Mouse (Mus musculus): ENCODE data around the gene Abca7. TPM values are rescaled to one million over a fixed set of nuclear protein-coding genes. Genes with fewer than 3 reads are reported as not detected.
A peak's percentile ranks its signal among the peaks of the same experiment; 100 is the strongest.

Gene Abca7
- polyA plus RNA-seq (2014; fragmentation: Nextera tagmentation; extraction: Ambion mirVana): 3.2 and 3.6 TPM in 2 replicates

DNA sequence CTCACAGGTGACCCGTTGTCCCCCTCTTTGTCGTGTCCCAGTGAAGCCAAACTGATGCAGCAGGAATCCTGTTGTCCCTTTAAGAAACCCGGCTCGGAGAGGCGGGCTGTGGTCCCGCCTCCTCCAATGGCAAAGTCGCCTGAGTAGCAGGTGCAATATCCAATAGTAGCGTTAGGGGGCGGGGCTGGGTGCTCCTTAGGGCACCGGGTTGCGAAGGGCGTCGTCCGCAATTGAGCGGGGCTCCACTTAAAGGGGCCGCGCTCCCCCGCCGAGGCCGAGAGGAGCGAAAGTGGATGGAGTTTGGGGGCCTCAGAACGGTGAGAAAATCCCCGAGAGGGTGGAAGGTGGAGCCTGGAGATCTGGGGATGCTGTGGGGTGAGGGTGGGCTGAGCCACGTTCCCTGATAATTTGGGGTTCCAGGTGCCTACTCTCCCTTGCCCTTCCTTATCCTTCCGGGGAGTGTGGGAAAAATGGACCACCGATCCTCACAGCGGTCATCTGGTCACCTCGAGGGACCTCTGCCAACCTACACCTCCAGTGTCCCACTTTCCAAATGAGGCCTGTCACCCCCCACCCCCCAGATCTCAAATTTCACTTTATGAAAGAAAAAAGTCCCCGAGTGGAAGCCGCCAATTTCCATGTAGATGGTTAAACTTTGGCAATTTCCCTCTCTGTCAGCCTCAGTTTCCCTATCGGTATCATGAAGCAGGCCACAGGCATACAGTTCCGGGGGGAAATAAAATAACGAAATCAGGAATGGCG lies at the start of gene Abca7:
Abca7 (plus strand) TSS at position 223 of the 762 bp plus-strand sequence.
- H3K9ac ChIP-seq (replicated peaks; ENCODE audit: low read depth, low read length): peak within 1 kb of the TSS; percentile 41; the same call in 1 of the 2 replicates
- H3K27me3 ChIP-seq (ENCODE audit: control insufficient read depth, insufficient read depth, low read length): no peaks in the 10 kb centered on the region
- H3K27ac ChIP-seq (ENCODE audit: low read length): peak within 1 kb of the TSS; percentile 0; the same call in 1 of the 2 replicates
- peak within 1 kb of the TSS; percentile 45 for H3K4me3 ChIP-seq (ENCODE audit: low read depth, low read length)
- under 1% methylated on average over 34 of the region's 34 CpGs for WGBS
- peaks cover 3% of the 10 kb centered on the region; the same call in 1 of the 2 replicates for H3K9me3 ChIP-seq (ENCODE audit: control insufficient read depth, low read depth, low read length)
- peaks cover 8% of the 10 kb centered on the region for H3K4me1 ChIP-seq (ENCODE audit: control insufficient read depth, insufficient read depth, low read length)
- peak within 1 kb of the TSS; percentile 74 for H3K4me2 ChIP-seq (replicated peaks; ENCODE audit: low read depth, low read length)
- H3K36me3 ChIP-seq (ENCODE audit: control insufficient read depth, insufficient read depth, low read length): peaks cover 32% of the 10 kb centered on the region
- ATAC-seq (ENCODE audit: insufficient number of reproducible peaks, insufficient read depth, low FRiP score, low read depth): peak; percentile 90

DNA sequence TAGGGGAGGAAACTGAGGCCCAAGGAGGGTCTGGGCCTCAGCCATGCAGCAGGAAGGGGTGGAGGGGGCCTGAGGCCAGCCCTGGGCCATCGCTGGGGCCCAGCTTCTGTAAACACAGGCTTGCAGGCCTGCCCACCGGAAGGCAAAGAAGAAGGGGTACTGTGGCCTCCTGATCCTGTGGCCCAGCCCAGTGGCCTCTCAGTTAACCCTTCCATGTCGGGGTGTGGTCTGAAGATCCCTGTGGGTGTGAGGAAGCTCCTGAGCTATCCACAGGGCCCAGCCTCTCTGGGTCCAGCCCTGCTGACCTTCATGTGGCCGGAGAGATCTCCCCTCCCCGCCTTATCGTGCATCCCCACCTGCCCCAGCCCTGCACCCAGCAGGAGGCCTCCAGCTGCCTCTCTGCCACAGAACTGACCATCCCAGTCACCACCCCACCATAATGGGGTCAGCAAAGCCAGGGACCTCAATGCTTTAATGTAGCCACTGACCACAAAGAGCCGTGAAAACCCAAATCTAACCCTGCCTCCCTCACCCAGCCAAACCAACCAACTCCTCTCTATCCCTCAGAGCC lies 49.5 kb upstream of the Abca7 start:
- H3K27me3 ChIP-seq (ENCODE audit: control insufficient read depth, insufficient read depth, low read length): no peaks in the 10 kb centered on the region
- H3K36me3 ChIP-seq (ENCODE audit: control insufficient read depth, insufficient read depth, low read length): peaks cover 36% of the 10 kb centered on the region
- H3K9ac ChIP-seq (replicated peaks; ENCODE audit: low read depth, low read length): no peak overlapping the region
- 17% methylated on average over 7 of the region's 7 CpGs for WGBS
- no peak overlapping the region for H3K4me3 ChIP-seq (ENCODE audit: low read depth, low read length)
- H3K4me1 ChIP-seq (ENCODE audit: control insufficient read depth, insufficient read depth, low read length): peaks cover 25% of the 10 kb centered on the region; the same call in 1 of the 2 replicates
- peak overlapping the region; percentile 55; the same call in 1 of the 2 replicates for H3K27ac ChIP-seq (ENCODE audit: low read length)
- no peaks in the 10 kb centered on the region for H3K9me3 ChIP-seq (ENCODE audit: control insufficient read depth, low read depth, low read length)
- H3K4me2 ChIP-seq (replicated peaks; ENCODE audit: low read depth, low read length): peak overlapping the region; percentile 11; the same call in 1 of the 2 replicates
- peak; percentile 43; the same call in 1 of the 2 replicates for ATAC-seq (ENCODE audit: insufficient number of reproducible peaks, insufficient read depth, low FRiP score, low read depth)

DNA sequence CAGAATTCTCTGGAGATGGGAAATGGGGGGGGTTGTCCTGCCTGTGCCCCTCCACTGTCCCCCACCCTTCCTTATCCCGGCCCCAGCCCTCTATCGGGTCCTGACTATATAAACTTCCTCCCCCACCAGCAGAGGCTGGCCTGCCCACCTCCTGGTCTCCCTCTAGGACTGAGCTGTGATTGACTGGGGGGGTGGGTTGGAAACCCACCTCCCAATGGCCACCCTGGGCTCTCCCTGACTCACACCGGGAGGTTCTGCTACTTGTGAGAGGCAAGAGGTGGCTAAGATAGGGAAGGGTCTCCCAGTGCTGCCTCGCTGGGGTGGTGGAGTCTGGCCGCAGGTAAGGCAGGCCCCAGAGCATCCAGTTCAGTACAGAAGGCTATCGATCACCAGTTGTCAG lies 48.8 kb upstream of the Abca7 start:
- H3K36me3 ChIP-seq (ENCODE audit: control insufficient read depth, insufficient read depth, low read length): peaks cover 37% of the 10 kb centered on the region
- ATAC-seq (ENCODE audit: insufficient number of reproducible peaks, insufficient read depth, low FRiP score, low read depth): no peak
- H3K4me3 ChIP-seq (ENCODE audit: low read depth, low read length): no peak overlapping the region
- H3K27ac ChIP-seq (ENCODE audit: low read length): no peak overlapping the region
- H3K27me3 ChIP-seq (ENCODE audit: control insufficient read depth, insufficient read depth, low read length): no peaks in the 10 kb centered on the region
- no peak overlapping the region for H3K9ac ChIP-seq (replicated peaks; ENCODE audit: low read depth, low read length)
- WGBS: 42% methylated on average over 6 of the region's 6 CpGs
- H3K4me2 ChIP-seq (replicated peaks; ENCODE audit: low read depth, low read length): no peak overlapping the region
- peaks cover 25% of the 10 kb centered on the region; the same call in 1 of the 2 replicates for H3K4me1 ChIP-seq (ENCODE audit: control insufficient read depth, insufficient read depth, low read length)
- no peaks in the 10 kb centered on the region for H3K9me3 ChIP-seq (ENCODE audit: control insufficient read depth, low read depth, low read length)

DNA sequence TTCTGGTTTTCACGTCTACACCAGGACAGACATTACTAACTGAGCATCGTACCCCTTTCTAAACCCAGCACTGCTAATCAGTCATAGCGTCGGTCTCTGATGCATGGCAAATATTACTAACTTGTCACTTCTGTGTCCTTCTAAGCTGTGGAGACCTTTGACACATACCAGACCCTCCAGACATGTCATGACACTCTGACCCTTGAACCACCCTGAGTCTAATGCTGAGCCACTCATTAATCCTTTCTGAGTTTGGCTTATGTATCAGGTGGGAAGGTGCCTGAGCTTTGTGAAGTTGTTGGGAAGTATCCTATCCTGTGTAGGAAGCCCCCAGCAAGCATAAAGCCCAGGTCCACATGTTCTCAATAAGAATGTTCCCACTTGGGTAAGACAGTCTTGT lies 46.4 kb upstream of the Abca7 start:
- Histone ChIP-seq H3K4me2 (replicated peaks; ENCODE audit: low read depth, low read length) (no peak overlapping the region), H3K9ac (replicated peaks; ENCODE audit: low read depth, low read length) (no peak overlapping the region), H3K4me1 (ENCODE audit: control insufficient read depth, insufficient read depth, low read length) (peaks cover 22% of the 10 kb centered on the region; the same call in 1 of the 2 replicates), H3K27me3 (ENCODE audit: control insufficient read depth, insufficient read depth, low read length) (no peaks in the 10 kb centered on the region), H3K9me3 (ENCODE audit: control insufficient read depth, low read depth, low read length) (no peaks in the 10 kb centered on the region), H3K4me3 (ENCODE audit: low read depth, low read length) (no peak overlapping the region), H3K36me3 (ENCODE audit: control insufficient read depth, insufficient read depth, low read length) (peaks cover 44% of the 10 kb centered on the region), H3K27ac (ENCODE audit: low read length) (no peak overlapping the region)
- ATAC-seq (ENCODE audit: insufficient number of reproducible peaks, insufficient read depth, low FRiP score, low read depth): no peak
- WGBS: 71% methylated on average over 4 of the region's 4 CpGs

DNA sequence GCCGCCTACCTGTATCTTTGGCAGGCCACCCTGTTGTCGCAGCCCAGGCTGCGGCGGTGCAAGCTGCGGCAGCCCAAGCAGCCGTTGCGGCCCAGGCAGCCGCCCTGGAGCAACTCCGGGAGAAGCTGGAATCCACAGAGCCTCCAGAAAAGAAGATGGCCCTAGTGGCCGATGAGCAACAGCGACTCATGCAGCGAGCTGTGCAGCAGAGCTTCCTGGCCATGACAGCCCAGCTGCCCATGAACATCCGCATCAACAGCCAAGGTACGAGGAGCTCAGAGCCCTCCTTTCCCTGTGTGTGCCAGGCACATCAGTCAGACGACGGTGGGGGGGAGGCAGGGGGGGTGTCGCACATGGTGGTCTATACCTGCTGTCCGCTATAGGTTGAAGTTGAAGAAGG lies 45.6 kb upstream of the Abca7 start:
- Histone ChIP-seq H3K9ac (replicated peaks; ENCODE audit: low read depth, low read length) (no peak overlapping the region), H3K4me1 (ENCODE audit: control insufficient read depth, insufficient read depth, low read length) (peaks cover 16% of the 10 kb centered on the region; the same call in 1 of the 2 replicates), H3K9me3 (ENCODE audit: control insufficient read depth, low read depth, low read length) (no peaks in the 10 kb centered on the region), H3K36me3 (ENCODE audit: control insufficient read depth, insufficient read depth, low read length) (peaks cover 44% of the 10 kb centered on the region), H3K4me2 (replicated peaks; ENCODE audit: low read depth, low read length) (no peak overlapping the region), H3K4me3 (ENCODE audit: low read depth, low read length) (no peak overlapping the region), H3K27me3 (ENCODE audit: control insufficient read depth, insufficient read depth, low read length) (no peaks in the 10 kb centered on the region), H3K27ac (ENCODE audit: low read length) (no peak overlapping the region)
- ATAC-seq (ENCODE audit: insufficient number of reproducible peaks, insufficient read depth, low FRiP score, low read depth): no peak
- 84% methylated on average over 18 of the region's 18 CpGs for WGBS

DNA sequence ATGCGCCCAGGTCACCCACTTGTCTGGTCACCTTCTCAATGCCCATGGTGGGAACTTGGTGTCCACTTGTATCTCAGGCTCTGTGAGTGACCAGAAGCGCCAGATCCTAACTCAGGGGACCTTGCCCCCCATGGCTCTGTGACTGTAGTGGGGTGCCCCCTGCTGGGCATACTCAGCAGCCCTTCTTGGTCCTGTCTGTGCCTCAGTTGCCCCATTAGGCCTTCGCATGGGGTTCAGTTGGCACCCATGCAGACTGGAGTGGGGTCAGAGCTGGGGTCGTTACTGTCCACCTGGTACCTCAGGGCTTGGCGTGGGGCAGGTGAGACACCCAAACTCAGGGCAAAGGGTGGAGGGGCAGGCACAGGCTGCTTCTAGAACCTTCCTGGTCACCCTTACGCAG lies 42.3 kb upstream of the Abca7 start:
- no peak overlapping the region for H3K27ac ChIP-seq (ENCODE audit: low read length)
- H3K4me3 ChIP-seq (ENCODE audit: low read depth, low read length): no peak overlapping the region
- no peaks in the 10 kb centered on the region for H3K9me3 ChIP-seq (ENCODE audit: control insufficient read depth, low read depth, low read length)
- H3K27me3 ChIP-seq (ENCODE audit: control insufficient read depth, insufficient read depth, low read length): no peaks in the 10 kb centered on the region
- H3K9ac ChIP-seq (replicated peaks; ENCODE audit: low read depth, low read length): no peak overlapping the region
- H3K4me2 ChIP-seq (replicated peaks; ENCODE audit: low read depth, low read length): no peak overlapping the region
- ATAC-seq (ENCODE audit: insufficient number of reproducible peaks, insufficient read depth, low FRiP score, low read depth): no peak
- H3K4me1 ChIP-seq (ENCODE audit: control insufficient read depth, insufficient read depth, low read length): no peaks in the 10 kb centered on the region
- H3K36me3 ChIP-seq (ENCODE audit: control insufficient read depth, insufficient read depth, low read length): peaks cover 37% of the 10 kb centered on the region
- WGBS: 84% methylated on average over 6 of the region's 6 CpGs

DNA sequence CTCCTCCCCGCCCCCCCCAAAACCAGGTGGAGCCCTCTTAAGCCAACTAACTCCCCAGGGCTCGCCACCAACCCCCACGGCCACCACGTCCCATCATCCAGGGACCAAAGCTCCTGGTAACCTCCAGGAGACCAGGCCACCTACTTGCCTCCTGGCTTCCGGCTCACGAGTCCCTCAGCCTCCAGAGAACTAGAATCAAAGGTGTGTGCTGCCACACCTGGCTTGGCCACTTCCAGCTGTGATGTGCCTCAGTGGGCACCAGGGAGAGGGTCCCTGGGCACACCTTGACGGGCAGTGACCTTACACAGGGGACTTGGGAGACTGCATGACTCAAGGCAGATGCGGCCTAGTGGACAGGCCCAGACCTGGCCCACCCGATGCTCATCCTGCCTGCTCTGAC lies 40.6 kb upstream of the Abca7 start:
- Histone ChIP-seq H3K27me3 (ENCODE audit: control insufficient read depth, insufficient read depth, low read length) (no peaks in the 10 kb centered on the region), H3K4me3 (ENCODE audit: low read depth, low read length) (no peak overlapping the region), H3K9ac (replicated peaks; ENCODE audit: low read depth, low read length) (no peak overlapping the region), H3K4me1 (ENCODE audit: control insufficient read depth, insufficient read depth, low read length) (peaks cover 2% of the 10 kb centered on the region), H3K27ac (ENCODE audit: low read length) (no peak overlapping the region), H3K36me3 (ENCODE audit: control insufficient read depth, insufficient read depth, low read length) (peaks cover 20% of the 10 kb centered on the region), H3K9me3 (ENCODE audit: control insufficient read depth, low read depth, low read length) (no peaks in the 10 kb centered on the region), H3K4me2 (replicated peaks; ENCODE audit: low read depth, low read length) (no peak overlapping the region)
- no peak for ATAC-seq (ENCODE audit: insufficient number of reproducible peaks, insufficient read depth, low FRiP score, low read depth)
- 62% methylated on average over 9 of the region's 9 CpGs for WGBS

DNA sequence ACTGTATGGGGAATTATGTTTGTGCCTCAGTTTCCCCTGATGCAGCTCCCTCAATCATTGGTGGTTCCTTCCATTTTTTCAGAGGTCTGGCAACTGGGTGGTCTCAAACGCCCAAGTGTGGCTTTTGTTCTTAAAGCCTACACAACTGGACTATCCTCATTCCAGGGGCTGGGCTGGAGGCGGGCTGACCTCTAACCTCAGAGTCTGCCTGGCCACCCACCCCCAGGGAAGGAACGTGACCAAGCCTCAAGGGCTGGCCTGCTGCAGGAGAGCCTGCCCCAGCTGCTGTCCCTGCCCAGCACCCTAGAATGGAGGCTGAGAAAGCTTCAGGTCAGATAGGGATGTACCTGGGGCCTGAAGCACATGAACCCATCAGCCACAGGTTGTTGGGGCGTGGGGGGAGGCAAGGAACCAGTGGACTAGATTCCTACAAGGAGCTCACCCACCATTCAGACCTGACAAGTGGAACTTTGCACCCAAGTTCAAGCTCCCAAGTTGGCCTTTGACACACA lies 39.6 kb upstream of the Abca7 start:
- no peaks in the 10 kb centered on the region for H3K27me3 ChIP-seq (ENCODE audit: control insufficient read depth, insufficient read depth, low read length)
- H3K27ac ChIP-seq (ENCODE audit: low read length): no peak overlapping the region
- no peak overlapping the region for H3K9ac ChIP-seq (replicated peaks; ENCODE audit: low read depth, low read length)
- ATAC-seq (ENCODE audit: insufficient number of reproducible peaks, insufficient read depth, low FRiP score, low read depth): no peak
- H3K36me3 ChIP-seq (ENCODE audit: control insufficient read depth, insufficient read depth, low read length): peaks cover 17% of the 10 kb centered on the region
- 31% methylated on average over 4 of the region's 4 CpGs for WGBS
- peaks cover 9% of the 10 kb centered on the region for H3K4me1 ChIP-seq (ENCODE audit: control insufficient read depth, insufficient read depth, low read length)
- H3K4me3 ChIP-seq (ENCODE audit: low read depth, low read length): no peak overlapping the region
- H3K4me2 ChIP-seq (replicated peaks; ENCODE audit: low read depth, low read length): no peak overlapping the region
- H3K9me3 ChIP-seq (ENCODE audit: control insufficient read depth, low read depth, low read length): no peaks in the 10 kb centered on the region

Measured in stomach, embryonic 14.5 days (tissue).